Mouse (Mus musculus): ENCODE data around the gene L3mbtl3. TPM values are rescaled to one million over a fixed set of nuclear protein-coding genes. Genes with fewer than 3 reads are reported as not detected.

Gene L3mbtl3
- total and polyA plus RNA-seq, 3 experiments: 11.8 to 19.5 (median 18.0) TPM

DNA sequence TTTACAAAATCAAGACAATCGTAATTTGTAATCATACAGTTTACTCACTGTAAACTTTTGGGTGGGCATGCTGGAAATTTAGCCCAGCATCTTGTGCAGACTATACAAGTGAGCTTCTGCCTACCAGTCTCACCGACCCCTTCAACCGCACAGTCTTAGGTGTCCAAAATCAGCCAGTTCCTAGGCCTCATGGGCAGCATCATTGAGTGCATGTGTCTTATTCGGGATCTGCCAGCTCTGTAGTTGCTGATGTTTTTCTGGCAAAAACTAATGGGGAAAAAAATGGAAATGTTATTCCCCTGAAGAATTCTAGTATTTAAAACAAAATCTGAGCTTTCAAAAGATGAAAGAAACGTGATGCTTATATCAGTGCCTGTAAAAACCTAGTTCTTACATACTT is 149.5 kb downstream of the L3mbtl3 start:
- Histone ChIP-seq H3K36me3 (replicated peaks in 1 of 2; ENCODE audit: control insufficient read depth in 1 of 2, insufficient read depth in 1 of 2, low read length in 1 of 2) (no peaks in the 10 kb centered on the region), H3K4me3 (replicated peaks in 1 of 3; ENCODE audit: low read depth in 2 of 3, low read length in 2 of 3, poor library complexity in 1 of 3) (no peak overlapping the region), H3K27me3 (replicated peaks) (no peaks in the 10 kb centered on the region), H3K4me1 (ENCODE audit: control insufficient read depth in 1 of 2, insufficient read depth in 2 of 2) (no peaks in the 10 kb centered on the region), H3K79me2 (replicated peaks; ENCODE audit: control insufficient read depth, extremely low read depth, insufficient read depth, poor library complexity, severe bottlenecking) (no peaks in the 10 kb centered on the region), H3K27ac (ENCODE audit: insufficient read depth, low read depth) (no peak overlapping the region), H3K9ac (ENCODE audit: insufficient read depth, low read depth) (no peak overlapping the region), H3K9me3 (replicated peaks; ENCODE audit: low read length) (no peaks in the 10 kb centered on the region), H3K4me2 (ENCODE audit: insufficient read depth, low read depth, poor library complexity, severe bottlenecking) (no peak overlapping the region)
- TF ChIP-seq ELF1 (IDR thresholded peaks at IDR 0.05; ENCODE audit: low read depth, low read length): no peak
- TF ChIP-seq ETS1 (conservative IDR thresholded peaks at IDR 0.05; ENCODE audit: low read depth, low read length): no peak
- no peak for TF ChIP-seq JUN (IDR thresholded peaks at IDR 0.05; ENCODE audit: insufficient read depth, low read depth, low read length)
- TF ChIP-seq POLR2AphosphoS2 (IDR thresholded peaks at IDR 0.05; ENCODE audit: low read depth, low read length): no peak
- TF ChIP-seq MYC (IDR thresholded peaks at IDR 0.05; ENCODE audit: low read depth, low read length): no peak
- dilution Hi-C loops (cut with MboI; ENCODE audit: extremely low pct_ligation_motif_present, extremely low pct_unique_long_range_greater_than_20kb, low sequenced_read_pairs): no loop called here
- no peak for DNase-seq (ENCODE audit: extremely low read depth)
- in situ Hi-C loops (cut with MboI; ENCODE audit: low pct_ligation_motif_present, low pct_unique_long_range_greater_than_20kb, low sequenced_read_pairs): no loop called here

Other genes with a start within 250 kb of the L3mbtl3 start
- gene Samd3, start 146.3 kb downstream of the L3mbtl3 start, total RNA-seq (2012; rRNA removed): not detected in 2 replicates
- gene Samd3, start 146.3 kb downstream of the L3mbtl3 start, total RNA-seq (2014; rRNA removed): not detected in 2 replicates
- gene Samd3, start 146.3 kb downstream of the L3mbtl3 start, polyA plus RNA-seq (2012; ENCODE audit: insufficient read length, low read depth): not detected in 2 replicates